Mouse (Mus musculus) limb, embryonic 10.5 days (tissue): ENCODE results near the gene Tmbim4. TPM values are rescaled to one million over a fixed set of nuclear protein-coding genes. Genes with fewer than 3 reads are reported as not detected.

ENCODE experiments used
- DNase-seq: peaks from one replicate; pipeline ENCODE4 v3.0.0-alpha.2; 2017; ENCODE audit warnings: low spot score
- H3K27ac ChIP-seq: fragments of 300-500 bp; sonication (generic); 2 replicates; pipeline ENCODE4 v1.5.1; 2016; ENCODE audit warnings: mild to moderate bottlenecking
- H3K27me3 ChIP-seq: fragments of 300-500 bp; sonication (generic); 2 replicates; pipeline ENCODE4 v1.6.1; 2016; ENCODE audit warnings: low read depth, mild to moderate bottlenecking; ENCODE audit not compliant: poor library complexity, severe bottlenecking
- H3K36me3 ChIP-seq: fragments of 300-500 bp; sonication (generic); 2 replicates; pipeline ENCODE4 v1.6.1; 2016; ENCODE audit warnings: mild to moderate bottlenecking, moderate library complexity
- H3K4me1 ChIP-seq: fragments of 300-500 bp; sonication (generic); 2 replicates; pipeline ENCODE4 v1.6.1; 2016
- H3K4me3 ChIP-seq: fragments of 300-500 bp; sonication (generic); 2 replicates; pipeline ENCODE4 v1.5.1; 2016; ENCODE audit warnings: mild to moderate bottlenecking, moderate library complexity
- H3K9me3 ChIP-seq: fragments of 300-500 bp; sonication (generic); replicated peaks from 2 replicates; pipeline ENCODE4 v1.6.1; 2016; ENCODE audit warnings: mild to moderate bottlenecking
- WGBS: fragments of 180-500 bp; shearing (Covaris S2); methylation state at CpG from one replicate; pipeline ENCODE4 v1.1.7; 2016; 5-methylcytosine and 5-hydroxymethylcytosine counted together
- polyA plus RNA-seq: library from polyadenylated mRNA; unstranded; fragments of >200 nt; fragmentation: Nextera tagmentation; extraction: Ambion mirVana; gene quantifications from 2 replicates; pipeline ENCODE4 v1.2.1, GENCODE M21; 2016

Gene Tmbim4
- 74.3 and 77.6 TPM in 2 replicates for polyA plus RNA-seq

DNA sequence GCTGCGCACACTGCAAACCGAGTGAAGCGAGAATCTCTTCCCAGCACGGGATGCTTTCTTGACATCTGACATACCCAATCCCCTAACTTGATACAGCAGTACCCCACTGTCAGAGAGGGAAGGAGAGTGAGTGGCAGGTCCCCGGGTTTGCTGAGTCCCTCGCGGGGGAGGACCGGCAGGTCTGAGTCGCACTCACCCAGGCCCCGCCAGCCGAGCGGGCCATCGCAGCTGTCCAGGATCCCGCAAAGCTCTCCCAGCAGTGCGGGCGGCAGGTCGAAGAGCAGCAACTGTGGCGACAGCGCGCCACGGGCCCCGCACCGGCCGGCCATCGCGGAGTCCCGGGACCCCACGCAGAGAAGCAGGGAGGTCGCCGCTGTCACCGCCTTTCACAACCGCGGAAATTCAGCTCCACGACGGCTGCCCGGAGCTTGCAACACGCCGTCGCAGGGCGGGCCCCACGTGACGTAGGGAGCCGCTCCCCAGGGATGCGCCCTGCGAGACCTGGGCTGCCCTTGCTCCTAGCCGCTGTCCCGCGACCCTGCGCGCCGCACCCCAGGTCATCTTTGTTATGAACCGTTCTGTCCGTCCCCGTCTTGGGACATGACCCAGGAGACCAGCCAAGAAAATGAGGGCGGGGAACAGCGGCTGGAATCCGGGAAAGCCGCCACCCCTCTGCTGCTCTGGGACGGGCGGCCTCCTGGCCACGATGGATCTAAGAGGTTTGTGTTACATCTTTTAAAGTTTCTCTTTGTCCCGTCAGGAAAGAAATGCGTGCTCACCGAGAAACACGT lies at the start of gene Tmbim4:
TSS of gene Tmbim4 (plus strand) at position 460 of the 791 bp plus-strand sequence.
- 2% methylated on average over 65 of the region's 65 CpGs for WGBS
- H3K36me3 ChIP-seq: no peaks in the 10 kb centered on the region
- peak; percentile 73 for DNase-seq
- H3K4me3 ChIP-seq: peak within 1 kb of the TSS; percentile 65
- peaks cover 26% of the 10 kb centered on the region for H3K27me3 ChIP-seq
- no peaks in the 10 kb centered on the region for H3K9me3 ChIP-seq
- H3K4me1 ChIP-seq: peaks cover 11% of the 10 kb centered on the region
- H3K27ac ChIP-seq: peak within 1 kb of the TSS; percentile 75

DNA sequence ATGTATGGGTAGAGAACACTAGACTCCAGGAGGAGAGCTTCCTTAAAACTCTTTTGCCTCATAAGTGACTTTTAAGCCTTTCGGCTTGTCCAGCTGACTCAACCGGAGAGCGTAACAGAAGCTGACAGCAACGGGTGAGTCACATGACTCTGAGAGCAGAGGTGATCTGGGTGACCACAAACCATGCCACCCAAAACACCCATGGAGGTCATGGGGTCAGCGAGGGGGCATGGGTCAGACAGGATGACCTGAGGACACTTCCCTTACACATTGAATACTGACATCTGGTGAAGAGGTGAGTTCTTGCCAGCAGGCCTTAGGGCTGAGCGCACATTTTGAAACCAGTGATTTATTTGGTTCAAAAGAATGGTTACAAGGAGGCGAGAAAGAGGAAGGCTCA lies 49.7 kb upstream of the Tmbim4 start:
- DNase-seq: no peak
- no peaks in the 10 kb centered on the region for H3K27me3 ChIP-seq
- WGBS: 90% methylated on average over 7 of the region's 7 CpGs
- H3K4me3 ChIP-seq: no peak overlapping the region
- H3K4me1 ChIP-seq: no peaks in the 10 kb centered on the region
- no peak overlapping the region for H3K27ac ChIP-seq
- no peaks in the 10 kb centered on the region; the same call in 1 of the 2 replicates for H3K9me3 ChIP-seq
- no peaks in the 10 kb centered on the region for H3K36me3 ChIP-seq

DNA sequence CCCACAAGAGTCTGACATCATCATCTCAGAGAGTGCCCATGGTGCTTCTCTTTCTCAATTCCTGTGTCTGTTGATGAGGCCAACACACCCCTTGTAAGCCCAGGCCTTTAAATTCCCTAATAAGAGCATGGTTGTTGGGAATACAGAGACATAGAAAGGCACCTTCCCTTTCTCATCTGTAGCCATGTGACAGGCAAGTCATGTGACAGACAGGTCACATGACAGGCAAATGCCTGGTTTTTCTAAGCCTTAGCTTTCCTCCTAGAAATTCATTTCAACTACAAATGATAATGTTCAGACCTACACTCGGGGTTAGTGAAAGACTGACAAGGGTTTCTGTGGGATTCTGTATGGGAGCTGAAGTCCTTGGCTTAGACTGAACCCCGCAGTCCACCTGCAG lies 47.5 kb upstream of the Tmbim4 start:
- Histone ChIP-seq H3K36me3 (no peaks in the 10 kb centered on the region), H3K27me3 (no peaks in the 10 kb centered on the region), H3K4me1 (no peaks in the 10 kb centered on the region), H3K9me3 (no peaks in the 10 kb centered on the region; the same call in 1 of the 2 replicates), H3K4me3 (no peak overlapping the region), H3K27ac (no peak overlapping the region)
- 82% methylated on average over 2 of the region's 2 CpGs for WGBS
- no peak for DNase-seq

DNA sequence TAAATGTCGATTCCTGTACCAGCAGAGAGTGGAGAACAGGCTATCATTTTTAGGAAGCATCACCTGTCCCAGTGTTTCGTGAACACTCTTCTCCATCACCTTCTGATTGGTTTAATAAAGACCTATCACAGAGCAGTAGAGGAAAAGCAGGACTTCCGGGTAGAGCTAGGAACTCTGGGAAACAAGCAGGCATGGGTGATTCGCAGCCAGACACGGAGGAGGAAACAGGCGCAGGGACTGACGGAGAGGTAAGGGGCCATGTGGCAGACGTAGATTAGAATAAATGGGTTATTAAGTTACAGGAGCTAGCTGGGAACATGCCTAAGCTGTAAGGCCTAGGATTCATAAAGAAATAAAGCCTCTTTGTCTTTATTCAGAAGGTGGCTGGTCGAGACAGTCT lies 40.9 kb upstream of the Tmbim4 start:
- Histone ChIP-seq H3K36me3 (no peaks in the 10 kb centered on the region), H3K9me3 (no peaks in the 10 kb centered on the region), H3K4me3 (no peak overlapping the region), H3K4me1 (peaks cover 3% of the 10 kb centered on the region; the same call in 1 of the 2 replicates), H3K27me3 (no peaks in the 10 kb centered on the region), H3K27ac (no peak overlapping the region)
- DNase-seq: no peak
- WGBS: 92% methylated on average over 9 of the region's 9 CpGs

DNA sequence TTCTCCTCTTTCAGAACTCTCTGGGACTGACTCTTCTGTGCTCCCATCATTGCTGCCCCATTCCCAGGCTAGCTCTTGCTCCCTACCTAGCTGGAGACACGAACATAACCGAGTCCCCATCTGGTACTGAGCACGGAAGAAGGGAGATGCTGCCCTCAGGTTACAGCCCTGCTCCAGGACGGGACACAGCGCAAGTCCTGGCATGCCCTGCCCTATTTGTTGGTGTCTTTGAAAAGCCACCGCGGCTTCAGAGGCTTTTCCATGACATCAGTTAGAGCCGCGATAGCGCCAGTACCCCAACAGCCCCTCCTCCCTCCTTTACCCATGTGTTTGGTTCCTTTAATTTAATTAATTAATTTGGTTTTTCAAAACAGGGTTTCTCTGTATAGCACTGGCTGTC lies 38.5 kb upstream of the Tmbim4 start:
- H3K9me3 ChIP-seq: no peaks in the 10 kb centered on the region
- no peak overlapping the region for H3K4me3 ChIP-seq
- no peak for DNase-seq
- no peak overlapping the region for H3K27ac ChIP-seq
- WGBS: 84% methylated on average over 10 of the region's 10 CpGs
- no peaks in the 10 kb centered on the region for H3K27me3 ChIP-seq
- peaks cover 8% of the 10 kb centered on the region for H3K4me1 ChIP-seq
- no peaks in the 10 kb centered on the region for H3K36me3 ChIP-seq

DNA sequence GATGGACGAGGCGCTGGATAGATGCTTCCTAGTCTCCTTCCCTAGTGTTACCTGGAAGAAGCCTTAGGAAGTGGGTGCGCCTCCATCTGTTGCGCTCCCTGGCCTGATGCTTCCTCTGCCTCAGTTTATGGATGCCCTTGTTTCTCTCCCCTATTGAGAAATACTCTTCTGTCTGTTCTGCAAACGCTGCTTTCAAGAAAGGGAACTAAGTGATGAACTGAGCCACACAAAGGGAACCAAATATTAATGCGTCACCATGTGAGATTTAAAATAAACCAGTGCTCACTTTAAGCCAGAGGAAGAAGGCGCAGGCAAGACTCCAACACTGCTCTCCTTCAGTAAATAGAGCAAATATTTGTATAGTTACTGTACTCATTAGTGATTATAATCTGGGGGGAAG lies 37.9 kb upstream of the Tmbim4 start:
- no peaks in the 10 kb centered on the region for H3K36me3 ChIP-seq
- H3K4me3 ChIP-seq: no peak overlapping the region
- no peak overlapping the region for H3K27ac ChIP-seq
- no peaks in the 10 kb centered on the region for H3K27me3 ChIP-seq
- no peak for DNase-seq
- peaks cover 8% of the 10 kb centered on the region for H3K4me1 ChIP-seq
- H3K9me3 ChIP-seq: no peaks in the 10 kb centered on the region
- WGBS: 90% methylated on average over 7 of the region's 7 CpGs

DNA sequence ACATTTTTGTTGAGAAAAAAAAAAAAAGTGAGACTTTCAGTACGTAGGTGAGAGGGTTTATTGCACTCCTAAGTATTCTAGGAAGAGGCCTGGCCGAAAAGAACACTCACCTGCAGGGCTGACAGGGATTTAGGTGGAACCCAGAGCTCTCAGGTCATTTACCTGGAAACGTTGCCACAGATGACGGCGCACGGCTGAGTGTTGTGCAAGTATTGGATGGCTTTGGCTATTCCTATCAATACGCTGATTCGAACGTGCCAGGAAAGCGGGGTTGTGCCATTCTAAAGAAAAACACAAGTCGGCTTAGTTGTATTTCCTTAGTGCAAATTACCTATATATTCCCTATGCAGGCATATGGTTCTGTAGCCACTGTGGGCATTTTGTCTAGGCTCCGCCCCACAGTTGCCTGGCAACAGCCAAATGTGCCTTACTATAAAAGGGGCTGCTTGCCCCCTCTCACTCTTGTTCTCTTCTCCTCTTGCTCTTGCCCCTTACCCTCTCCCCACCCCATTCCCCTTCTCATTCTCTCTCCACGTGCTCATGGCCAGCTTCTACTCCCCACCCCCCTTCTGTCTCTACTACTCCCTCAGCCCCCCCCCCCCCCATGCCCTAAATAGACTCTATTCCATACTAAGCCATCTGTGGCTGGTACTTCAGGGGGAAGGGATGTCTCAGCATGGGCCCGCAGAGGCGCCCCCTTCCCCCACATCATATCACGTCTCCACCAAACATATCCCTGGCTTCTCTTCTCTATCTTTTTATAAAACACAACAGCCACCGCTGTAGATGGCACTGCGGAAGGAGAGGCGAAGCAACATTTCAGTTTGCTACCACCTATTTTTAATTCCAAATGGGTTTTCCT lies 36.2 kb upstream of the Tmbim4 start:
- no peak overlapping the region for H3K27ac ChIP-seq
- peaks cover 11% of the 10 kb centered on the region for H3K4me1 ChIP-seq
- H3K4me3 ChIP-seq: no peak overlapping the region
- no peak for DNase-seq
- no peaks in the 10 kb centered on the region for H3K9me3 ChIP-seq
- no peaks in the 10 kb centered on the region for H3K27me3 ChIP-seq
- H3K36me3 ChIP-seq: no peaks in the 10 kb centered on the region
- WGBS: 89% methylated on average over 19 of the region's 19 CpGs

DNA sequence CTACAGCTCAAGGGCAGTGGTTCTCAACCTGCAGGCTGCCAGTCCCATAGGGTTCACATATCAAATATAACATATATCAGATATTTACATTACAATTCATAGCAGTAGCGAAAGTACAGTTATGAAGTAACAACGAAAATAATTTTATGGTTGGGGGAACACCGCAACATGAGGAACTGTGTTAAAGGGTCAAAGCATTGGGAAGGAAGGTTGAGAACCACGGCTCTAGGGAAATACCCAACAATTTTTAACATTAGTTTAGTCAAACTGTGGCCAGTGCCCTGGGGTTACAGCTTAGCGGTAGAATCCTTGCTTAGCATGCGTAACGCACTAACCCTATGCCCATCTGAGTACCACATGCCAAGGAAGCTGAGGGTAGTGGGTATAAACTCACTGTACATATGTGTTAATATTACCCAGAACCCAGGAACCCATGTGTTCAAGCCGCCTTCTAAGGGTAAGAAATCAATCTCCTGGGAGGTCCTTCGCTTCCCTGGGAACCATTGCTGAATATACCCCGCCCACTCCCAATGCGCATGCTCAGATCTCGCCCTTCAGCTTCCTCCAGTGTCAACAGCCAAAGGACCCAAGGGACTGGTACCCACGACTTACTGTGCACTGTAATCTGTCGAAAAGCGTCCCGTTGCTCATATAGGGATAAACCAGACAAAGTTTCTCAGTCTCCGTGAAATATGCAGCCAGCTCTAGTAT lies 35.4 kb upstream of the Tmbim4 start:
- 91% methylated on average over 17 of the region's 17 CpGs for WGBS
- Histone ChIP-seq H3K27ac (no peak overlapping the region), H3K9me3 (no peaks in the 10 kb centered on the region), H3K4me3 (no peak overlapping the region), H3K27me3 (no peaks in the 10 kb centered on the region), H3K4me1 (peaks cover 11% of the 10 kb centered on the region), H3K36me3 (no peaks in the 10 kb centered on the region)
- no peak for DNase-seq

DNA sequence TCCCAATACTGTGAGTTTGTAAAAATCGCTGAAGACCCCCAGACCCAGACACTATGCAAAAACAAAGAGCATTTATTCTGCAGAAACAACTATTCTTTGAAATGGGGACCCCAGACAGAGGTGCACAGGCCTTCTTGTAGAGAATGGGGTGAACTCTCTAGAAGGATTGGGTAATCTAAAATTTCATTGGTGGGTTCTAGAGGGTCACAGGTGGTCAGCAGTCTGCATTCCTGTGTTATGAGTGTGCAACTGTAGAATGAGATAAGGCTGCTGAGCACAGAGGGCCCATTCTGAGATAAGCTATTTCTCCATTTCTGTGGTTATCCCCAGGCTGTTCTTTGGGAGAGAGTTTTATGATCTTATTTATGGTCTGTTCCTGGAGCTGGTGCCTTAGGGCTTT lies 33.3 kb upstream of the Tmbim4 start:
- no peaks in the 10 kb centered on the region for H3K36me3 ChIP-seq
- H3K4me3 ChIP-seq: no peak overlapping the region
- WGBS: 80% methylated on average over 1 of the region's 1 CpGs
- H3K4me1 ChIP-seq: peaks cover 11% of the 10 kb centered on the region
- H3K27ac ChIP-seq: no peak overlapping the region
- H3K9me3 ChIP-seq: no peaks in the 10 kb centered on the region
- no peak for DNase-seq
- H3K27me3 ChIP-seq: no peaks in the 10 kb centered on the region

DNA sequence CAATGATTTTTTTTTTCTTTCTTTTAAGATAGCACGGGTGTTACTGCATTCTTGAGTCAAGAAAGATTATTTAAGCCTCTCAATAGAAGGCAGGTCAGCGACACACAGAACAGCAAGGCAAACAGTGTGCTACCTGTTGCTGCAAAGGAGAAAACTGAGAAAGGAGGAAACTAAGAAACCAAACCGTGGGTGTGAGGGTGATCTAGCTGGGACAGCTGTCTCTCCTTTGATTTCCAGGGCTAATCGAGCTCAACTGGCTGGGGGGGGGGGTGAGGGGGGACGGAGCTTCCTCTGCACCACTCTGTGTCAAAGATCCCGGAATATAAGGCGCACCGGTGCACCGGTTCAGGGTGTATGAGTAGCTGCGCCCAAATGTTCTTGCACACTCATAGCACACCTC lies 32.3 kb upstream of the Tmbim4 start:
- Histone ChIP-seq H3K9me3 (no peaks in the 10 kb centered on the region), H3K4me1 (peaks cover 11% of the 10 kb centered on the region), H3K27me3 (no peaks in the 10 kb centered on the region), H3K27ac (no peak overlapping the region), H3K36me3 (no peaks in the 10 kb centered on the region), H3K4me3 (no peak overlapping the region)
- no peak for DNase-seq
- 56% methylated on average over 10 of the region's 10 CpGs for WGBS

DNA sequence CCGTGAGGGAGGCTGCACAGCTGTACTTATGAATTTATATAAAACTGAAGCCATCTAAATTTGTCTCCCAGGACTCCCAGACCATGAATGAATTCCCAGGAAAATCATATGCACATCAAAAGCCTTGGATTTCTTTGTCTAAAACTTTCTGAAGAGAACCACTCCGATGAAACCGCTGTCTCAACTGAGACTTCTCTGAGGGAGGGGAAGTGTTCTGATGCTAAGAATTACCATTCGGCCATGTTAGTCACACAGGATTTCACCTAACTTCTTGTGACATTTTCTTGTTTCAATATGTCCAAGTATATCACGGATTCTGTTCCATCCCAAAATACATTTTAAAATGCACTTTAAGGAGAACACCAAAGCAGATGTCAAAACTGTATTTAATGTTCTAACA lies 31.5 kb upstream of the Tmbim4 start:
- Histone ChIP-seq H3K27ac (no peak overlapping the region), H3K36me3 (no peaks in the 10 kb centered on the region), H3K4me3 (no peak overlapping the region), H3K4me1 (peaks cover 11% of the 10 kb centered on the region), H3K9me3 (no peaks in the 10 kb centered on the region), H3K27me3 (no peaks in the 10 kb centered on the region)
- 89% methylated on average over 5 of the region's 5 CpGs for WGBS
- DNase-seq: no peak

DNA sequence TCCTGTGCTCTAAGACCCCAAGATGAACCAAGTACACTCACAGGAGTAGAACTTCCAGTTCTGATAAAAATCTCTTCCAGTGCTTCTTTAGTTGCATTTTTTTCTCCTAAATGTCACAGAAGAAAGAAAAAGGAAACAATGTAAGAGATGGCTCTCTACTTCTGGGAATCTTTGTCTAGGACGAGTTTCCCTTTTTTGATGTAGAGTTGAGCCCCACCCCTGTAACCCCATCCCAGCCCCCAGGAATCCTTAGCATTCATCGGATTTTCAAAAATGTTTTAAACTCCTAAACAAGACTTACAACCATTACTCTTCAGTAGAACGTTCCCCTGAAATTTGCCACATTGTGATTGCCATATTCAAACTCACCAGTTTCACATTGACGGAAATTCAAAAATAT lies 31.1 kb upstream of the Tmbim4 start:
- Histone ChIP-seq H3K27ac (no peak overlapping the region), H3K36me3 (no peaks in the 10 kb centered on the region), H3K27me3 (no peaks in the 10 kb centered on the region), H3K9me3 (no peaks in the 10 kb centered on the region), H3K4me3 (no peak overlapping the region), H3K4me1 (peaks cover 8% of the 10 kb centered on the region)
- DNase-seq: no peak
- WGBS: 83% methylated on average over 4 of the region's 4 CpGs

DNA sequence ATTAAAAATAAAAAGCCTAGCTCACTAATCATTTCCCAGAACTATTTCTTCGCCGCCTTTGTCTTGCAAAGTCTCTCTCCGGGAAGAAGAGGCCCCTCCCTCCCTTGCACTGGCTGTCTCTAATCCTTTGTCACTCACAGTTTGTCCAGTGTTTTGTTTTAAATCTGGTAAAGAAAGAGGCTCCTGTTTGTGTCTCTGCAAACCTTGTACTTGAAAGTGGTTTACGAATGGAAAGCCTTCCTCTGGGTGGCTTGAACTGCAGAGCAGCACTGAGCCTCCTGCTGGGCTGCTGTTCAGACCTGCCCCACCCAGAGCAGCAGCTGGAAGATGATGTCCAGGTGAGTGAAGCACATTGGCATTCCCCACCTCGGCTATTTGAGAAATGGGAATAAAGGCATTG lies 30.1 kb upstream of the Tmbim4 start:
- no peaks in the 10 kb centered on the region for H3K27me3 ChIP-seq
- no peak for DNase-seq
- H3K4me3 ChIP-seq: no peak overlapping the region
- no peaks in the 10 kb centered on the region for H3K36me3 ChIP-seq
- no peaks in the 10 kb centered on the region for H3K9me3 ChIP-seq
- 63% methylated on average over 5 of the region's 5 CpGs for WGBS
- no peak overlapping the region for H3K27ac ChIP-seq
- H3K4me1 ChIP-seq: peaks cover 8% of the 10 kb centered on the region
